Mouse (Mus musculus): ENCODE data around the gene Plekhm2.

Plekhm2 gene

DNA sequence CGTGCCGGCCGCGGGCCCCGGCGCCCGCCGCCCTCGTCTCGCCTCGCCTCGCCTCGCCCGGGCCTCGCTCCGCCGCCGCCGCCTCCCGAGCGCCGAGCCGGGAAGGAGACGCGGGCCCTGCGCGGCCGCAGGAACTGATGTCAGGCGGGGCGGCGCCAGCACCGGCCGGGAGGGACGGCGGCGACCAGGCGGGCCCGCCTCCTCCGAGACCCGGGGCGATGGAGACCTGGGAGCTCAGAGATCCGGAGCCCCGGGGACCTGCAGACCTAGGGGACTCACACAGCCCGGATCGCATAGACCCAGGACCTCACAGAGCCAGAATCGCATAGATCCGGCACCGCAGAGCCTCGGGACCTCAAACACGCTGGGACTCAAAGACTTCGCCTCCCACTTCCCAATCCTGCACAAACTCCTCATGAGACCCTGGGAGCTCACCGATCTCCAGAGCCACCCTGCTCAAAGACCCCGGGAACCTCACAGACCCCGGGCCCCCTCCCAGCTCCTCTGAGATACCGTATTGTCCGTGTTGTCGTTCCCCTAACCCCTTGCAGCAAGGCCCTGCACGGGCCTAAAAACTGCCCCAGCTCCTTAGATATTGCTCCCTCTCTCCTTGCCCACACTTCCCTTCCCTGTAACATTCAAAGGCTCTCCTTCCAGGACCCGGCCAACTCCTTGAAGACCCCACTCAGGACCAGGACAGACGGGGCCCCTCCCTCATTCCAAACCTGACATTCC lies 521 bp downstream of the Plekhm2 start:
- in situ Hi-C loops (cut with MboI; ENCODE audit: low pct_unique_long_range_greater_than_20kb in 1 of 2, low sequenced_read_pairs in 2 of 2, unreplicated experiment in 1 of 2) = no loop called here

DNA sequence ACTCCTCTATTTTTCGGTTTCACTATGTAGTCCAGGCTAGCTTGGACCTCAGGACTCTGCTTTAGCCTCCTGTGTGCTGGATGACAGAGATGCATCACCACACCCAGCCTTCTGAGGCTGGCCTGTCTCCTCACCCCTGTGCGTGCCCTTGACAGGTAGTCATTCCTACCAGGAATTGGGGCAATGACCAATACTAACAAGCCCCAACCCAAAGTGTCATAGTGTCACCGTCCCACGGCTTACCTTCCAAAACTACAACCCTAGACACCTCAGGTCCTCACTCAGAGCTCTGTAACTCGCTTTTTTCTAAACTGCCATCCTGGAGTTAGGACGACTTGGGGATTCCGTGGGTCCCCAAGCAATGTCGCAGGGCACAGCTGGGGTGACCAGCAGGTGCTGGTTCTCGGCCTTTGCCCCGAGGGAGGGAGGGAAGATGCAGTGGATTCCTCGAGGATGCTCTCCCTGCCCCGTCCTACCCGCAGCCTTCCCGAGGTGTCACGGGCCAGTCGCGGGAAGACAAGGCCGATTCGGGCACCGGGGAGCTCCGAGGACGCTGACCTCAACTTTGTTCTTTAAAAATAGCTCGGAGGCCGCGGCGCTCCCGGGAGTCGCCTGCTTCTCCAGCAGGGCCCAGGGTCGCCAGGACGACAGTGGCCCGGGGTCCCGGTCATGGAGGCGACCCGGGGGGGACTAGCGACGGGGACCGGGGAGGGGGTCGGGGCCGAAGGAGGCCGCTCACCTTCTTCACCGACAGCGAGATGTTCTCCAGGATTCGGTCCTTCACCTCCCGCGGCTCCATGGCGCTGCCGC lies 1.4 kb downstream of the Plekhm2 start:
- in situ Hi-C loops (cut with MboI; ENCODE audit: low pct_unique_long_range_greater_than_20kb in 1 of 2, low sequenced_read_pairs in 2 of 2, unreplicated experiment in 1 of 2) = no loop called here

DNA sequence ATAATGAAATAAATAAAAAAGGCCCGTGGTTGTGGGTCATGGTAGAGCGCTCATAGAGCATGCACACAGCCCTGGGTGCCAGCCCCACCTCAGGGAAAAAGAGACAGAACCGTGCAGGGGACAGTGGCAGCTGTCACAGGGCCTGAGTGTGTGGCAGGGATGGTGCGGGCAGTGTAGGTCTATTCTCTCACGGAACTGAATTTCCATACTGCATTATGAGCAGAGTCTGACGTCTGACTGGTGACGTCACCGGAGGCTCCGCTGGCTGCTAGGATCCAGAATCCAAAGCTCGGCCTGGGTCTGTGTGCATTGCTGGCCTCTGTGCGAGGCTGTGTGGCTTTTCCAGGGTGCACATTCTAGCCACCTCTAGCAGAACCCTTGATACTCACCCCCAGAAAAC lies 3.8 kb downstream of the Plekhm2 start:
- in situ Hi-C loops (cut with MboI; ENCODE audit: low pct_unique_long_range_greater_than_20kb in 1 of 2, low sequenced_read_pairs in 2 of 2, unreplicated experiment in 1 of 2) = no loop called here

DNA sequence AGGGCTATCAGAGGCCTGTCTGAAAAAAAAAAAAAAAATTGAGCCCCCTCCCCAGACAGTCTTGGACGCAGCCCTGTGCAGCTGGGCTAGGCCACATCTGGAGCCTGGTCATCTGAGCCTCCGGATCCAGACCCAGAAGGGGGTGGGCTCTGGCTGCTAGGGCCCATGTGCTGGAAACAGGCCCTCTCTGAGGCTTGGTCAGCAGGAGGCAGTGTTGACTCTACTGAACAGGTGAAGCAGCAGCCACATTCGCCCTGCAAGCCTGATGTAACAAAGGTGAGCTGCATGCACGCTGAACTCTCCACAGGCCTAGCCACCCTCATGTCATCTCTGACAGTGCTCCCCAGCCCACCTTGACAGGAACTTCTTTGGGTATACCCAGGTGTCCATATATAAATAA lies 5.0 kb downstream of the Plekhm2 start:
- in situ Hi-C loops (cut with MboI; ENCODE audit: low pct_unique_long_range_greater_than_20kb in 1 of 2, low sequenced_read_pairs in 2 of 2, unreplicated experiment in 1 of 2) = no loop called here

DNA sequence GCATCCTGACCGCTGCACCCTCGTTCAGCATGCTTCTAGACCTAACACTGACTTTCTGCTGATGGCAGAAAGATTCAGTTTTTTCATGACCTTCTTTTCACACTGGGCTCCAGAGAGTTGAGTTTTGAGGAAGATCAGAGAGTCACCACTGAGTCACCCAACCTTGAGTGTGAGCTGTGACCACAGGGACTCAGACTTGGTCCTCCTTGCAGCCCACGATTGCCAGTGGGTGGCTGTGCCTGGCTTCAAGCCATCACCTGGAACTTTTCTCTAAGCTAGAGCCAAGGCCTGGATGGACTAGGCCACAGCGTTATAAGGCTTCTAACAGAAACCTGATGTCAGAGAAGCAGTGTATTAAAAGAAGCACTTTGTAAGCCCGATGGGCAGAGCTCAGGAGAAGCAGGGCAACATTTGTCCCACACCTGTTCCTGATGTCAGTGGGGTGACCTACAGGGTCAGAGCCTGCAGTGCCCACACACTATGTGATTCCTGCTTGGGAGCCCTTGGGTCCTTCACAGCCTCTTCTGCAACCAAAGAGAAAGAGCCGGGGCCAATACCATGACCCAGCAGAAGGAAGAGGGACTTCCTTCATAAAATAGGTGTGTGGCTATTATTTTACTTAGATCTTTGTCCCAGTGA lies 5.7 kb downstream of the Plekhm2 start:
- in situ Hi-C loops (cut with MboI; ENCODE audit: low pct_unique_long_range_greater_than_20kb in 1 of 2, low sequenced_read_pairs in 2 of 2, unreplicated experiment in 1 of 2) = no loop called here

DNA sequence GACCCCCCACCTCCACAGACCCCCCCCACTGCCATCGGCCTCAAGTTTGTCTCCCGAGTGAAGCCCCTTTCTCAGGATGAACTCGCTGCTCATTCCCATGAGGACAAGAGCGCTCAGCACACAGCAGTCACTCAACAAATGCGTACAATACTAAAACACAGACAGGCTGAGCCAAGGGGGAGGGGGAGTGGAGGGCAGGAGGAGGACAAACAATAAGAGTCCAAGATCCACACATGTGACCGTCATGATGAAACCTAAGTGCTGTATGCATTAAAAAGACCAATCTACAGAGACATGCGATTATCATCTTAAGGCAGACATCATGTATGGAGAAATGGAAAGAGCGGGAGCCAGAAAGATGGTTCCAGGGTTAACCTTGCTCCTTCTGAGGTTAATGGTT lies 7.8 kb downstream of the Plekhm2 start:
- in situ Hi-C loops (cut with MboI; ENCODE audit: low pct_unique_long_range_greater_than_20kb in 1 of 2, low sequenced_read_pairs in 2 of 2, unreplicated experiment in 1 of 2) = no loop called here

DNA sequence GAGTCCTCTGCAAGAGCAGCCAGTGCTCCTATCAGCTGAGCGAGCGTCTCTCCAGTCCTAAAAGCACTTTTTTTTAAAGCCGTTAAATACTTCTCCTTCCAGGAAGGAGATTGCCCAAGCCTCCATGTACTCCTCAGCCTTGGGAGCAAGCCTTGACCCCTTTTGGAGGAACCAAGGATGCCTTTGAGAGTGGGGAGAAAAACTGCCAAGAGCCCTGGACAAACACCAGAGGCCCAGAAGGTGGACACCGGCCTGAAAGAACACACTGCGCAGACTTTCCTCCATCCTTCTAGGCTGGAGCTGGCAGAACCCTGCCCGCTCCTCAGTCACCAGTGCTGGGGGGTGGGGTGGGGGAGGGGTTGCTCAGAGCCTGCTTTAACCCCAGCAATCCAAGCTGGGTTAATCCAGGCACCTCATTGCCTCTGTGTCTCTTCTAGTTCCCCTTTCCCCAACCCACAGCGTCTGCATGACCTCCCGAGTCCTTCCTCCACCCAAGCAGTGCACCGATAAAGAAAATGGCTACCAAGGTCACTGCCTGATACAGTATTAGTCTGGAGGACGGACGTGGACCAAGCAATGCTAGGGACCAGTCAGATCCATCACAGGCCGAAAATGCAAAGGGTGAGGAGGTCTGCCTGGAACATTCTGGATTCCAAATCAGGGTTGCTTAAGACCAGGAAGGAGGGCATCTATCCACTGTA lies 8.6 kb downstream of the Plekhm2 start:
- in situ Hi-C loops (cut with MboI; ENCODE audit: low pct_unique_long_range_greater_than_20kb in 1 of 2, low sequenced_read_pairs in 2 of 2, unreplicated experiment in 1 of 2) = no loop called here

DNA sequence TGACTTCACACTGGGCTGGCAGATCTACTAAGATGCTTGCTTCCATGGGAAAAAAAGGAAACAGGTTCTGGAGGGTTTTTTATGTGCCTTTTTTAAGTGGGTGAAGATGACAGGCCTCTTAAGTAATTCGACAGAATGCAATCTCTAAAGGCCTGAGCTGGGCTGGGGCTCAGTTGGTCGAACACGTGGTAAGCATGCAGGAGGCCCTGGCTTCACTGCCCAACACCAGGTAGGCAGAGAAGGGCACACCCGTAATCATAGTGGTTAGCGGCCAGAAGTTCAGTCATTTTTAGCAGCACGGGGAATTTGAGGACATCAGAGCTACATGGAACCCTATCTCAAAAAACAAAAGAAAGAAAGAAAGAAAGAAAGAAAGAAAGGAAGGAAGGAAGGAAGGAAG lies 10.2 kb downstream of the Plekhm2 start:
- in situ Hi-C loops (cut with MboI; ENCODE audit: low pct_unique_long_range_greater_than_20kb in 1 of 2, low sequenced_read_pairs in 2 of 2, unreplicated experiment in 1 of 2) = no loop called here

DNA sequence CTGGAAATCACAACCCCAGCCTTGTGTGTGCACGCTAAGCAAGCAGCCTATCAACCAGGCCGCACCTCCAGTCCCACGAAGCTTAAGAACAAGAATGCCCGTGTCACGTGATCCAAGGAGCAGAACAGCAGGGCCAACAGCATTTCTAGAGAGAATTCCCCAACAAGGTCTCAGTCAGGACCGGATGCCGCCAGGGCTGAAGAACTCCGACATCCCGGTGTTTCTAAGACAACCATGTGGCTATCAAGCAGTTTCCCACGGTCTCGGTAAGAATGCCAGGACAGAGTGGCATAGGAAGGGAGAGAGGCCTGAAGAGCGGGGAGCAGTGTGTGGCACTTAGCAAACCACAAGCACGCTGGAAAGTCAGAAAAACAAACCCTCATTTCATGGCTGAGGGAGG lies 10.9 kb downstream of the Plekhm2 start:
- in situ Hi-C loops (cut with MboI; ENCODE audit: low pct_unique_long_range_greater_than_20kb in 1 of 2, low sequenced_read_pairs in 2 of 2, unreplicated experiment in 1 of 2) = no loop called here

DNA sequence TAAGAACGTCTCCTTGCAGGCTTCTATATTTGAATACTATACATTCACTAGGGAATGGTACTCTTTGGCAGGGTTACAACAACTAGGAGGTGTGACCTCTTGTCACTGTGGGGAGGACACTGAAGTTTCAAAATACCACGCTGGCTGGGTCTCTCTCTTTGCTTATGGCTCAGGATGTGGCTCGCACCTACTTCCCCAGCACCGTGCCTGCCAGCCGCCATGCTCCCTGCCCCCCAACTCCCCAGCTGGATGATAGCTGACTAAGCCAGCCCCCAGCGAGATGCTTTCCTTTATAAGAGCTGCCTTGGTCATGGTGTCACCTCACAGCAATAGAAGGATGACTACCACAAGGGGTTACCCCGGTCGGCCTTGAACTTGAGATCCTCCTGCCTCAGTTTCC lies 11.7 kb downstream of the Plekhm2 start:
- in situ Hi-C loops (cut with MboI; ENCODE audit: low pct_unique_long_range_greater_than_20kb in 1 of 2, low sequenced_read_pairs in 2 of 2, unreplicated experiment in 1 of 2) = no loop called here

DNA sequence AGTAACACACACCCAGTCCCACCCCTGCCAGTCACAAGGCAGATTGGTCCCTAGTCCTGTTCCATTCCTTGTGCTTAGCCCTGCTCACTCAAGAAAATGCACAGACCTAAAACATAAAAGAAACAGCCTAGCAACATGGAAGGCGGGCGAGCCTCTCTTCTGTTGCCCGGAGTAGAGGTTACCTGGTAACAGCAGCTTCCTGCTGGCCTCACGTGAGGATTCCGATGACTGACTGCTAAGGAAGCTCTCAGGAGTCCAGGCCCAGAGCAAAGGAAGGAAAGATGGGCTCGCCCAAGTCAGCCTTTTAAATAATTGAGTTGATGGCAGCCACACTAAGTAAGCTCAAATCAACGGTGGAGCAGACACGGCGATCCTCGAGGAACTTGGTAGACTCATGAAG lies 12.8 kb downstream of the Plekhm2 start:
- in situ Hi-C loops (cut with MboI; ENCODE audit: low pct_unique_long_range_greater_than_20kb in 1 of 2, low sequenced_read_pairs in 2 of 2, unreplicated experiment in 1 of 2) = no loop called here

DNA sequence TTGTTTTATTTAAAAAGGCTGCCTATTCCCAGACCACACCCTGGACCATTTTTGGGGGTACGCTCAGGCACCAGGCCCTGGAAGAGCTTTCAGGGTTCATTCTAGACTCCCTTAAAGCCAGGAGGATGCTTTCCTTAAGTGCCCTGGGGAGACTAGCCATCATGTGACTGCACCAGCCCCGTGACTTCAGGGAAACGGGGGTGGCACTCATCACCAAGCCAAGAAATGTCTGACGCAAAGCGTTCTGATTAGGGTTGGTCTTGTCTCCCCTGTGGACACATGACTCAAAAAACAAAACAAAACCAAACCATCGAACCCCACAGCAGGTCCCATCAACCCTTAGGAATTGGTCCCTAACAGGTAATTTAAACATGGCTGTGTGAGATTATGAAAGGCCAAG lies 13.4 kb downstream of the Plekhm2 start:
- in situ Hi-C loops (cut with MboI; ENCODE audit: low pct_unique_long_range_greater_than_20kb in 1 of 2, low sequenced_read_pairs in 2 of 2, unreplicated experiment in 1 of 2) = no loop called here

DNA sequence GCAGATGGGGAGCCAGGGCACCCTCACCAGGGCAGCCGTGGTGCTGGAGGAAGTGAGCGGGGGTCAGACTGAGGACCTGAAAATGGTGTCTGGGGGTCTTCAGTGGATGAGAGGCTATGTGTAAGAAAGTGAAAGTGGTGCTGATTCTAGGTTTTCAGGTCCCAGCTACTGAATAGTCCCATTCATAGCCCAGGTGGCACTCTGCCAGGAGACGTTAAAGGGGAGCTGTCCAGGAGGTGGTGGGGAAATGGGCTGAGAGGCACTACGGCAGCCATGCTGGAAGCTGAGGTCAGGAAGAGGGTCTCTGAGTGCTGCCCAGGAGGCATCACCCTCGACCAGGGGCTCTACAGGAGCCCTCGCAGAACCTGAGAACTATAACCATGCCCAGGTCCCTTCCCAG lies 15.5 kb downstream of the Plekhm2 start:
- in situ Hi-C loops (cut with MboI; ENCODE audit: low pct_unique_long_range_greater_than_20kb in 1 of 2, low sequenced_read_pairs in 2 of 2, unreplicated experiment in 1 of 2) = no loop called here

DNA sequence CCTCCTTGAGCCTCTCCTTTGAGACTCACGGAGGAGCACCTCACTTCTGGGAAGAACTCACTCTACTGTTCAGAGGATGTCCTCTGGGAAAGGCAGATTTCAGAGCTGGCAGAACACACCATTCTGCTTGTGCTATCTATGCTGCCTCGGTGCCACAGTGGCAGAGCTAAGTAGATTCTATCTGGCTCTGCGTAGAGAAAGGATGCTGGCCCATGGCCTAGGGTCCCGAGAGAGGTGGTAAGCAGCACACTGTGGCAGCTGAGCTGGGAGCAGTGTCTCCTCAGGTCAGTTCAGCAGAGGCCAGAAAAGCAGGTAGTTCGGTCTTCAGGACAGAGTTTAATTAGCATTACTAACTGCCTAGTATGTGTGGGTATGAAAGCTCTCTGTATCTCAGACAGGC lies 16.4 kb downstream of the Plekhm2 start:
- in situ Hi-C loops (cut with MboI; ENCODE audit: low pct_unique_long_range_greater_than_20kb in 1 of 2, low sequenced_read_pairs in 2 of 2, unreplicated experiment in 1 of 2) = no loop called here

DNA sequence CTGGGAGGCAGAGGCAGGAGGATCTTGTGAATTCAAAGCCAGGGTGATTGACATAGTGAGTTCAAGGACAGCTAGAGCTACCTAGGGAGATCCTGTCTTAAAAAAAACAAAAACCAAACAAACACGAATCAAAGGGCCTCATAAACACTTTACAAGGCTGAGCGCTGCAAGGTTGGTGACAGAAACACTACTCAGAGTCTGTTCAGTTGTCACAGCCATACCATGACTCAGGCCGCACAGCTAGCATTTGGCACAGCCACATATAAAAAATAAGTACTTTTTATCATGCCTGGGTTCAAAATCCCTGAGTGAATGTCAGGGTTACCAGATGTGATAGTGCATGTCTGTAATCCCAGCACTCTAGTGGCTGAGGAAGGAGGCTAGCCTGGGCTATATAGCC lies 17.5 kb downstream of the Plekhm2 start:
- in situ Hi-C loops (cut with MboI; ENCODE audit: low pct_unique_long_range_greater_than_20kb in 1 of 2, low sequenced_read_pairs in 2 of 2, unreplicated experiment in 1 of 2) = no loop called here

DNA sequence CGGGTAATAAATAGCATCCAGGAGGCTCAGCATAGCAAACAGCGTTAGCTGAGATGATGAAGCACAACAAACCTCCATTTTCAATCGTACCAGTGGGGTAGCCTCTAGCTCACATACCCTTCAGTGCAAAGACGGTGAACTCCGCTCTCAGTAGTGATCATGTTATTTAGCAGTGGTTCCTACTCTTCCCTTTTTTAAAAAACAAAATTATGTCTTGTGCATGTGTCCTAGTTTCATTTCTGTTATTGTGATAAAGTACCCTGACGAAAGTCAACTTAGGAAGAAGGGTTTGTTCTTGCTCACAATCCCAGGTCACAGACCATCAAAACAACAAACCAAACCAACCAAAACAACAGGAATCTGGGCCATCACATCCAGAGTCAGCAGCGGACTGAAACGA lies 18.7 kb downstream of the Plekhm2 start:
- in situ Hi-C loops (cut with MboI; ENCODE audit: low pct_unique_long_range_greater_than_20kb in 1 of 2, low sequenced_read_pairs in 2 of 2, unreplicated experiment in 1 of 2) = no loop called here

DNA sequence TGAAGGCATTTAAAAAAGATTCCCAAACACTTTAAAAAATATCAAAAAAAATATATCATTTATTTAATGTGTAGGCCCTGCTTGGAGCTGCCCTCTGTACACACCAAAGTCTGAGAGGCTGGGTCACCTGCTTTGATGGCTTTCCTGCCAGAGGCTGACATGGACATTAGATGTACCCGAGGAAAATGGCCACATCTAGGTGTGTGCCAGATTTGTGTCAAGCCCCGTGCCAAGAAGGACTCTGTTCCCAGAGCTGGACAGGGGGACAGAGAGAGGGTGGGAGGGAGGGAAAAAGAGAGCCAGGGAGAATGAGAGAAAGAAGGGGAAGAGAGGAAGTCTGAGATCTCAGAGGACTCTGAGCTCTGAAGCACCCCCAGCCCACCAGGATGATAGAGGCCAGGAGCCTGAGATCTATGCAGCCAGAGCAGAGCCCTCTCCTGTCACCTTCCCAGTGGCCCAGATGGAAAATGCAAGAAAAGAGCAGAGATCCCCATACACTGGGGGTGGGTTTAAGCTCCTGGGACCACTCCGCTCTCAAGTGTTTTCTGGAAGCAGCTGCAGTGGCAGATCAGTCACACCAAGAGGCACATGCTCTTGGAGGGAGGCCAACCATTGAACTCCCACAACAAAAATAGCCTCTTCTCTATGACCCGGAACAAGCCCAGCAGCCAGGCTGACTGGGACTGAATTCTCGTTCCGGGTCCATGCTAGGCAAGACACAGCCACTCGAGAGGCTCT lies 21.4 kb downstream of the Plekhm2 start:
- in situ Hi-C loops (cut with MboI; ENCODE audit: low pct_unique_long_range_greater_than_20kb in 1 of 2, low sequenced_read_pairs in 2 of 2, unreplicated experiment in 1 of 2) = no loop called here

DNA sequence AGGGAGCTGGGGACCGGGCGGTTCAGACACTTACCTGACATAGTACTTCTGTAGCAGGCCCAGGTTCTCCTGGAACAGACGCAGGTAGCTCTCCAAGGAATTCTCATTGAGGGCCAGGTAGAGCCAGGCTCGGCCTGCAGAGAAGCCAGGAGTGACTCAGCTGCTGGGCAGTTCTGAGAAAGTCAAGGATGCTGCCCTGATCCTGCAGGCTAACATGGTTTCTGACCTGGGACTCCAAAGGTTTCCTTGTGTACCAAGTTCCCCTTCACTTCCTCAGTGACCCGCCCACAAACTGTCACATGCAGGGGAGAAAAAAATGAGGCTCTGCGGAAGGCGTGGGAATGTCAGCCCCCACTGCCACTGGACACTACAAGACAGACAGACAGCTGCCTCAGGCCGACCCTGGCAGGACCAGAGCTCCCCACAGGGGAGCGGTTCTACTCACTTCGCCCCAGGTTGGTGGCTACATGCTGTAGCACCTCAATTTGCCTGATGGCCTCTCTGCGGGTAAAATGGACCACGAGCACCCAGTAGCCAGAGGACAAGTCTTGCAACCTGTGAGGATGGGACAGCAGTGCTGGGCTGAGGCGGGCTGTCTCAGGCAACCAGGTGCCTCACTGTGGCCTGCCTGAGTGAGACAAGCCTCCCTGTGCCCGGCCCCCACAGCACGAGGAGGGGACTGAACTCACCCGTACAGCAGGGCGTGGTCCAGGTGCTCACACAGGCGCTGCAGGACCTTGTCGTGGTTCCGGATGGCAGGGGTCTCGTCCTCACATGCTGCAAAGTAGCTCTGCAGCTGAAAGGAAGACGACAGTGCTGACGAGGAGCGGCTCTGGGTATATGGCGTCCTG lies 22.5 kb downstream of the Plekhm2 start:
- in situ Hi-C loops (cut with MboI; ENCODE audit: low pct_unique_long_range_greater_than_20kb in 1 of 2, low sequenced_read_pairs in 2 of 2, unreplicated experiment in 1 of 2) = no loop called here
